Mouse (Mus musculus): ENCODE results near the gene Timm17b.

Timm17b gene

DNA sequence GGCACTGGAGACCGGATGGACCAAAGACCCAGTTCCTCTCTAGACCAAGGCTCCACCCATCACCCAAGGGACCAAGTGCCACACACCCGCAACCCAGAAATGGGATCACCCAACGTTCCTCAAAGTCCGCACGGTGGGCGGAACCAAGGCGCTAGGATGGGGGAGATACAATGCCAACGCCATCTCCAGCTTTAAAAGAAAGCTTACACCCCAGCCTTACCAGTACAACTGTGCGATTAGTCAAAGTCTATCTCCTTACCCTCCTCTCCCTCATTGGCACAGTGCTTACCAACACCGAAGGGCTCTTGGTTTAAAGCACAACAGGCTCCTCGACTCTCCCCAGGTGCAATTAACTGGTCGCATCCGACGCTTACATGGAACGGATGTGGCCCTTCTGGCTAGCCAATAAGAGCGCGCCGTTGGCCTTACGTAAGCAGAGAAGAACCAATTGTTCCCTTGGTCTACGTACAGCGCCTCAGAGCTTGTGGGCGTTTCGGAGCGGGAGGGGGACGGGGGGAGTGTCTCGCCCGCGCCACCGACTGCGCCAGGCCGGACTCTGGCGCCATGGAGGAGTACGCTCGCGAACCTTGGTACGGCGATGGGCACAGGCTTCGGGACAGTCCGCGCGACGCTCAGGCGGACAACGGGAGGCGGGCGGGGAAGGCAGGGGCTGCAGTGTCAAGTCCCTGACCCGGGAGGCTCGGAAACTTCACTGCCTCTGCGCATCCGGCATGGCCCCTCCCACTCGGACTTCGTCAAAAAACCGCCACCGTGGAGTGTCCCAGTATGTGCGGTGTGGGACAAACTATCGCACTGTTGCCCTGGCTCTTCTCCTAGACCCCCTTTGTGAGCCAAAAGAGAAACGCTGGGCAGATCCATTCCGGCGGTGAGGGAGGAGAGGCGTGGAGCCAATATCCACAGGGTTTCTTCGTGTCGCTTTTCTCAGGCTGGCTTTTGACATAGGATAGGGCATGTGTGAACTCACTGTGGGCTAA lies at the start of gene Timm17b, which contains the start of gene Pqbp1:
TSS of gene Timm17b (plus strand) at position 478 of the 995 bp plus-strand sequence.
TSS of gene Pqbp1 (minus strand) at position 390 of the 995 bp plus-strand sequence.
- in situ Hi-C loops (cut with MboI; ENCODE audit: low sequenced_read_pairs): no loop called here

DNA sequence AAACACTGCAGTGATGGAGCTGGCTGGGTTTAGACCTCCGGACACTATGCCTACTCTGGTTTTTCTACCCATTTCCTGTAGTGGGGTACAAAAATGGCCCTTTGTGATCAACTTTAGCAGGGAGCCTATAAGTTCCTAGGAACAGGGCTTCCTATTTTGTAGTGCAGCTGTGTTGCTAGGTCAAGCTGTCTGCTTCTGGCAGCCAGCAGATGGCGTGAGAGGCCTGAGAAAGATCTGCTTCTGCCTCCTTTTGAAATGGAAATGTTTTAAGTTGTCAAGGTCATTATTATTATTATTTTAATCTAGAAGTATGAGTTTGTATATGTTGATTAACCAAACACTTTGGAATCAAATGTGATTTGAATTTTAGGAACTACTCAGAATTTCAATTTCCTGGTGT lies 44.6 kb upstream of the Timm17b start:
- in situ Hi-C loops (cut with MboI; ENCODE audit: low sequenced_read_pairs): no loop called here

GRCm38 (mm10) chrX:7859191-7859753 lies 39.9 kb upstream of the Timm17b start:
- in situ Hi-C loops (cut with MboI; ENCODE audit: low sequenced_read_pairs): no loop called here

- in situ Hi-C loops (cut with MboI; ENCODE audit: low sequenced_read_pairs): no loop called here
These were observed 36.0 kb upstream of the Timm17b start for GRCm38 (mm10) chrX:7863181-7863580.

- in situ Hi-C loops (cut with MboI; ENCODE audit: low sequenced_read_pairs): no loop called here
These were observed 34.6 kb upstream of the Timm17b start for GRCm38 (mm10) chrX:7864551-7864950.

GRCm38 (mm10) chrX:7865343-7865742 lies 33.8 kb upstream of the Timm17b start:
- in situ Hi-C loops (cut with MboI; ENCODE audit: low sequenced_read_pairs): no loop called here

DNA sequence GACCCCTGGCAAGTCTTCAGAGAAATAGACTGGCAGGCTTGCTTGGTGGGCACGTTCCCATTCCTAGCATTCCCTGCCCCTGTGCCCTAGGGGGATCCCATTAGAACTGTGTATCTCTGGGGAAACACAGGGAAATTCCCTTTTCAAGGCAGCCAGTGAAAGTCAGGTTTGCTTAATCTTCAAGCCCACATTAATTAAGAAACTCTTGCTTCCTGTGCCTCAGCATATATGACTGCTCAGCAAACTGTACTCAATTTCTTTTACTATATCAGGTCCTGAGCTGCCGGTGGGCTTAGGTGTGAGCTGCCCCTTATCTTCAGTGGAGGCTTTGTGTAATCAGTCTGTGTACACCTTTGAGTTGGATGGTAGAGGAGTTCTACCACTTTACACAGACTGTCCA lies 33.4 kb upstream of the Timm17b start:
- in situ Hi-C loops (cut with MboI; ENCODE audit: low sequenced_read_pairs): no loop called here

GRCm38 (mm10) chrX:7867141-7867540 lies 32.0 kb upstream of the Timm17b start:
- in situ Hi-C loops (cut with MboI; ENCODE audit: low sequenced_read_pairs): no loop called here

- in situ Hi-C loops (cut with MboI; ENCODE audit: low sequenced_read_pairs): no loop called here
These were observed 30.7 kb upstream of the Timm17b start for GRCm38 (mm10) chrX:7868506-7868905.

- in situ Hi-C loops (cut with MboI; ENCODE audit: low sequenced_read_pairs): no loop called here
These were observed 29.3 kb upstream of the Timm17b start for GRCm38 (mm10) chrX:7869826-7870225.

GRCm38 (mm10) chrX:7878007-7878419 lies 21.1 kb upstream of the Timm17b start, which contains the start of gene Pim2:
Gene Pim2 (plus strand): TSS chrX:7878262.
- in situ Hi-C loops (cut with MboI; ENCODE audit: low sequenced_read_pairs): no loop called here

GRCm38 (mm10) chrX:7878495-7878894 lies 20.7 kb upstream of the Timm17b start:
- in situ Hi-C loops (cut with MboI; ENCODE audit: low sequenced_read_pairs): no loop called here

DNA sequence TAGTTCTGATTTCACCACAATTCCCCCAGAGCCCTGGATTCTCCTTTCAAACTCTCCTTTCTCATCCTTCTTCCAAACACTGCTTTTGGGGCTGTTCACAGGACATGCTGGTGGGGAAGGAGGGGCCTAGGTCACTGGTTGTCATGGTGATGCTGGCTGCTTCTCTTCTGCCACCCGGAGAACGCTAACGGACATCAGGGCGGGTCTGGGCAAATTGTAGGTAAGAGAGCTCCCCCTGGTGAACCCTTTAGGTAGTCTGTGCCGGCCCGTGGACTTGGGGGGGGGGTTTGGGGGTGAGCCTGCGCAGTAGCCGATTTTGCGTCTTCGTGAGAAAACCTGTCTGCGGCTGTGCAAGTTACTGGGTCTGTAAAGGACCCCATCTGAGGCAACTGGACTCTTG lies 19.3 kb upstream of the Timm17b start:
- in situ Hi-C loops (cut with MboI; ENCODE audit: low sequenced_read_pairs): no loop called here

DNA sequence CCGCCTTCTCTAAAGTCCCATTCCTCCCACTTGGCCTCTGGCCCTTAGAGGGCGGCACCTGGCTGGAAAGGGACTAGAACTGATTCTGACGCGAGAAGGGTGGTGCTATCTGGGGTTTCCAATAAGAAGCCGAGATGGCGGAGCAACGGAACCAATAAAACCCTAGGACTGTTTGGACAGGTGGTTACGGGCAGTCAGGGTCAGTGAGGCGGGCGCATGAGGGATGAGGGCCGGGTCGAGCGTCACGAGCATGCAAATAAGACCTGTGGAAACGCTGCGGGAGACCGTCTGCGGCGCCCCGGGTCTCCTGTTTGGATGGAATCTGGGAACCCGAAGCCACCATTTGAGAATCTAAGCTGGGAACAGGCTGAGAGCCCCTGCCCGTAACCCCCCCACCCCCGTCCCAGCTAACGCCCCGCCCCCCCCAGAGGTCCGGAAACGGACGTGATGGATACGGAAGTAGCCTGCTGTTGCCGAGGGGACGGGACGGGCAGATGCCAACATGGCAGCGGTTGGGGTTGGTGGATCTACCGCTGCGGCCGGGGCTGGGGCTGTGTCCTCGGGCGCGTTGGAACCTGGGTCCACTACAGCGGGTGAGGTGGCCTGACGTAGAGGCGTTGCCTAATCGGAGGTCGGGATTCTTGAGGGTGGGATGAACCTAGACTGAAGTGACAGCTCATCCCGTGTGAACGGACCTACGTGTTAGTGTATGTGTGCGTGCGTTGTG lies 15.2 kb upstream of the Timm17b start, which contains the start of gene Slc35a2:
TSS of gene Slc35a2 (plus strand) at position 188 of the 727 bp plus-strand sequence.
- in situ Hi-C loops (cut with MboI; ENCODE audit: low sequenced_read_pairs): no loop called here

DNA sequence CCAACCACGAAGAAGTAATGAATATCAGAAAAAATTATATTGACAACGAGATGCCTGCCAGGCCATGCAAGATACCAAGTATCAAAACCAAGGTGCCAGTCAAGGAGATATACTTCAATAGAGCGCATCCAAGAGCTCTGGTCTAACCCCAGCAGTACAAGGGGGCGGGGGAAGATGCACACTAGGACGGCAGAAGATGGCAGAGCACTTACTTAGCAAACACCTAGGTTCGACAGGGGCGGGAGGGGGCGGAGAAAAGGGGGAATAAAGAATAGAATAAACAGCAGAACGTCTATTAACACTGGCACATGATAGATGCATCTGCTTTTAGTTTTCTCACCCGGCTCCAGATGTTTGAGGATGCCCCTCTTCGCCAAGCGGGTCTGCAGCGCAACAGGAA lies 946 bp upstream of the Timm17b start:
- in situ Hi-C loops (cut with MboI; ENCODE audit: low sequenced_read_pairs): no loop called here

DNA sequence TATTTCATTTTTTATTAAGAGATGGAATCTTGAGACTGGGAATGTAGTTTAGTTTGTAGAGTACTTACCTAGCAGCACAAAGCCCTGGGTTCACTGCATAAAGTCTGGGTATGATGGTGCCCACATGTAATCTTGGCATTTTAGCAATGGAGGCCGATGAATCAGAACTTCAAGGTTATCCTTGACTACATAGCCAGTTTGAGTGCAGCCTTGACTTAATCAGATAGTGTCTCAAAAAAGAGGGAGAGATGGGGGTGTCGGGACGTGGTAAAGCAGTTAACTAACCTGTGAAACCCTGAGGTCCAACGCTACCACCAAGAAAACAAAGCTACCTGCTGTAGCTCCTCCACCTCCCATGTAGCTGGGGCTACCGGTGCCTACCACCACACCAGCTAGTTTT lies 5.3 kb downstream of the Timm17b start:
- in situ Hi-C loops (cut with MboI; ENCODE audit: low sequenced_read_pairs): loop anchor here (25.0 kb wide), 1 partner anchor 208 kb away; no protein-coding TSS in a partner anchor

GRCm38 (mm10) chrX:7907735-7908134 lies 8.6 kb downstream of the Timm17b start, which contains the start of gene Gm10491:
Gene Gm10491 (minus strand): TSS chrX:7907835.
- in situ Hi-C loops (cut with MboI; ENCODE audit: low sequenced_read_pairs): loop anchor here (25.0 kb wide), 1 partner anchor 205 kb away; no protein-coding TSS in a partner anchor

- in situ Hi-C loops (cut with MboI; ENCODE audit: low sequenced_read_pairs): loop anchor here (25.0 kb wide), 1 partner anchor 203 kb away; no protein-coding TSS in a partner anchor
These were observed 10.1 kb downstream of the Timm17b start, which contains the start of gene Gm10490 for GRCm38 (mm10) chrX:7909242-7909641. Gene Gm10490 (plus strand): TSS chrX:7909542.

- in situ Hi-C loops (cut with MboI; ENCODE audit: low sequenced_read_pairs): loop anchor here (25.0 kb wide), 1 partner anchor 202 kb away; no protein-coding TSS in a partner anchor
These were observed 11.3 kb downstream of the Timm17b start for GRCm38 (mm10) chrX:7910473-7910872.

DNA sequence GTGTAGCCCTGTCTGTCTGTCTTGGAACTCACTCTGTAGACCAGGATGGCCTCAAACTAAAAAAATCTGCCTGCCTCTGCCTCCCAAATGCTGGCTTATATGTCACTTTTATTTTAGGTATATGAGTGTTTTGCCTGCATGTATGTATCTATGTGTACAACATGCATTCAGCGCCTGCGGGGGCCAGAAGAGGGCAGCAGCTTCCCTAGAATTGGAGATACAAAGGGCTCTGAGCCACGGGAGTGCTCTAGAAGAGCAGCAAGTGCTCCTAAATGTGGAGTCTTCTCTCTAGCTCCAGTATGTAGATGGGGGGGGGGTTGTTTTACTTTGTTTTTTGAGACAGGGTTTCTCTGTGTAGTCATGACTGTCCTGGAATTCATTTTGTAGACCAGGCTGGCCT lies 16.5 kb downstream of the Timm17b start:
- in situ Hi-C loops (cut with MboI; ENCODE audit: low sequenced_read_pairs): loop anchor here (25.0 kb wide), 1 partner anchor 197 kb away; no protein-coding TSS in a partner anchor
